Mouse (Mus musculus) CD4-positive, CD25-positive, alpha-beta regulatory T cell, adult 2 months (primary cell): ENCODE measurements at regions not wholly inside any gene's neighbourhood (a gene's known extent, or its start where the extent isn't known, plus 50 kb on each side); places are given as distances from the start of the nearest gene placed in this dataset.

Source experiments
- DNase-seq: peaks from one replicate; pipeline ENCODE4 v3.0.0-alpha.2; 2012; ENCODE audit warnings: low read depth, low spot score

GRCm38 (mm10) chr15:7692096-7692495 lies 118.5 kb upstream of the Gdnf start:
- DNase-seq: no peak

DNA sequence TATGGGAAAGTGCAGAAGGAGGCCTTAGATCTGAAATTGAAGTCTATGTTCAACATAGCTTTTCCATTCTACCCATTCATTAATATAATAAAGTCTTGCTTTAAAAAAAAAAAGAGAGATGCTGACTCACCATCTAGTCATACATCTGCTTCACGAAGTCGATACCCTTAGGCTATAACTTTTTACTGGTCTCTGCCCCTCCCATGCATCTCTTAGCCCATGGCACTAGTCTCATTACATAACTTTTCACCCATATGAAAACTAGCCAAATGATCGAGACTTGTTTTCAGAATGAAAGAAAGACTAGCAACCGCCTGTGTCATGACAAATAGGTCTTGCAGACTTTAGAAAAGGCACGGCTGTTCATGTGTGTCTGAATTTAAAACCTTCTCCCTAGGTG lies 116.6 kb upstream of the Gdnf start:
- DNase-seq: no peak

DNA sequence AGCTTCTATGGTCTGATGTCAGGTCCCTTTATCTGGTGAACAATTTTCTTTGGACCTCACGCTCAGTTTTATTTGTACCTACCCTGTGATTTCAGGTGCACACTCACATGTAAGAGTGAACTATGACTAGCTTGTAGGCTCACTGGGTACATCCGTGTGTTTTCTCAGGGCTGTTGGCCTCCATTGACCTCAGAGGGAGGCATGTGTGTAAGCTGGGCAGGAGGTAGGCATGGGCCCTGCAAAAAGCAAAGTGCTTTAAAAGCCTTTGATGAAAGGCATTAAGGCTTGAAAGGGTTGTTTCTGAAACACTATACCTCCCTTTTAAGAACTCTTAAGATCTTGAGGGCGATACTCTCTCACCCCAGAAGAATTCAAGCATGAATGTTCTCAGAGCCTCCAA lies 112.9 kb upstream of the Gdnf start:
- DNase-seq: no peak

GRCm38 (mm10) chr15:7708836-7709235 lies 101.8 kb upstream of the Gdnf start:
- DNase-seq: no peak

GRCm38 (mm10) chr15:7714641-7715040 lies 96.0 kb upstream of the Gdnf start:
- no peak for DNase-seq

GRCm38 (mm10) chr15:7716188-7716587 lies 94.5 kb upstream of the Gdnf start:
- DNase-seq: no peak

DNA sequence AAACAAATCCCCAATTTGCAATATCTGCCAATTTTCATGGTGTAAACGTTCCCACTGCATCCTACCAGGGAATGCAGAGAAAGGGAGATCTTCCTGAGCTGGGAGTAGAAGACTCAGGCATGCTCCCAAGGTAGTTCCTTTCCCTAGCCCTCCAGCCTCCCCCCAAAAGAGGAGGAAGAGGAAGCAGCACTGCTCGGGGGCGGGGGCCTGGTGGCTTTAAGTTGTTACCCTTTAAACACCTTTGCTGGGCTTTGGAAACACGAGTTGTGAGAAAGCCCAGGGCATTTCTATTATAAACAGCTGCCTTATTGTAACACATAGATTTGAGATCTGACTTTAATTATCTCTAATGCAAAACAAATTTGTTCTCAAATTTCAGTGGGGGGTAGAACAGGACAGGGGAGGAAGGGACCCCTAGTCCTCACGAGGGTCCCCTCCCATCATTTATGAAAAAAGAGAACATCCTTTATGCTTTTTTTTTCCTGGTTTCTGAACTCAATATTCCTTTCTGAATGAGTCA lies 87.4 kb upstream of the Gdnf start:
- no peak for DNase-seq

- no peak for DNase-seq
Measured at GRCm38 (mm10) chr15:7723770-7724169, 86.9 kb upstream of the Gdnf start.

DNA sequence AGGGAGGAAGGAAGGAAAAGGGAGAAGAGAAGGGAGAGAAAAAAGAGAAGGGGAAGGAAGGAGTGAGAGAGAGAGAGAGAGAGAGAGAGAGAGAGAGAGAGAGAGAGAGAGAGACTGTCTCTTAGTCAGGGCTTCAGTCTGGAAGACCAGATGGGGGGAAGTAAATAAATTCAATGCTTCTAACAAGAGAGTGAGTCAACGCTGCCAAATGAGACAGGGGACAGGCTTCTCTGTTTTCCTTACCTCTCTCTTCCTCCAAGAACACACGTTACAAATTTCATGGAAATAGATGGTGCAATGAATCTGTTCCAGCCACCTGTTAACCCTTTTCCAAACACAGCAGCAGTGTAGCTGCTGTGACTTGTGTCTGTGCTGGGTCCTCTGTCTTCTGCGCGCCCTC lies 85.1 kb upstream of the Gdnf start:
- DNase-seq: no peak

DNA sequence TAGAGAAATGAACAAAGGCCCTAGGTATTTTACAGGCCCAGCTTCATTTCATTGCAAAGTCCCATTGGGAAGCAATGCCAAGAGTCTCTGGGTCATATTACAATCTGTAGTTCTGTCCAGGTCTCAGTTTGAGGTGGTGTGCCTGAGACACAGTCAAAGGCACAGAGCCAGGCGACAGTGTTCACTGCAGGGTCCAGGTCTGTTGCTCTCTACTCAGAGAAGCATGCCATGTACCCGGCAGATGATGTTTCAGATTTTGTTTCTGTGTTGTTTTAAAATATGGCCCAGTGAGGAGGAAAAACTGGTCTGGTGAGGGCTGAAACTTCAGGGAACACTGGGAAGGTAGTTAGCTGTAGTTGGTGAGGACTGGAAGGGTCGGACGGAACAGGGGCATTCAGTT lies 63.1 kb upstream of the Gdnf start:
- DNase-seq: no peak

DNA sequence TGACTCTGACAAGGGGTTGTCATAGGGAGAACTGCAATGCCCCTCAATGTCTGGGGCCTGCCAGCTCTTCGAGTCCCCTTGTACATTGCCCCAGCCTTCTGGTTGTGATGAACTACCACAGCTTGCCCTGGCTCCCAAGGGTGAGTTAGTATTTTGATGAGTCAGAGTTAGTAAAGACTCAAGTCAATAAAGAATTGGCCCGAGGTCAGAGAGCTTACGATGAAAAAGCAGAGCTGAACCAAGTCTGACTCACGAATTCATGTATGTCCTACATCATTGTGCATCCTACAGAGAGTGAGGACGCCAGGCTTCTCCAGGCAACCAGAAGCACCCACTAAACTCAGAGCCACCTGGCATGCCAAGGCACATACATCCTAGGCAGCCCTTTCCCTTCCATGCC lies 60.2 kb upstream of the Gdnf start:
- DNase-seq: no peak
